Mouse (Mus musculus): ENCODE measurements around the gene Plac8.
A peak's percentile ranks its signal among the peaks of the same experiment; 100 is the strongest.

Gene Plac8

DNA sequence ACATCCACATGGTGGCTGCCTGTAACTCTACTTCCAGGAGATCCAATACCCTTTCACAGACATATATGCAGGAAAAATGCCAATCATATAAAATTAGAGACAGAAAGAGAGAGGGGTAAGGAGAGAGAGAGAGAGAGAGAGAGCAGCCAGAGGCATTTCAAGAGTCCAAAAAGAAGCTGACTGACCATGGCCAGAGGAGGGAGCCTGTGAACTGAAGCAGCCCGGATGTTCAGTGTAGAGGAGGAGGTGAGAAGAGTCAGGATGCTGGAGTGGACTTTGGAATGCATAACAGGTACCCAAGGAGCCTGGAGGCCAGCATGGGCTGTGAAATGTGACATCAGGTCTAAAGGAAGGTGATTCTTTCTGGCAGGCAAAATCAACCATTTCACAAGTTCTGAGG lies 2.7 kb upstream of the Plac8 start:
- no peak for DNase-seq

DNA sequence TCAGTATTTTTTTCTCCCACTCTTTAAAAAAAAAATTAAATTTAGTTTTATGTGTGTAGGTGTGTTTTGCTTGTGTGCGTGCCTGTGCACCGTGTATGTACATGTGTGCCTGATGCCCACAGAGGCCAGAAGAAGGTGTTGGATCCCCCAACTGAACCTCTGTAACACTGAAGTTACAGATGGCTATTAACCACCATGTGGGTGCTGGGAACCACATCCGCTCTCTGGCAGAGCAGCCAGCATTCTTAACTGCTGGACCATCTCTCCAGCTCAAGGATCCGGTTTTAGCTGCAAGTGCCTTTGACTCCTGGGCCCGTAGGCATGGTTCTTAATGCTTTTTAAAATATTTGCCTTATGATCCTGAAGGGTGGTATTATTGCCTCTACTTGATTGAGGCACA lies 1.2 kb upstream of the Plac8 start:
- peak; percentile 34 for DNase-seq

DNA sequence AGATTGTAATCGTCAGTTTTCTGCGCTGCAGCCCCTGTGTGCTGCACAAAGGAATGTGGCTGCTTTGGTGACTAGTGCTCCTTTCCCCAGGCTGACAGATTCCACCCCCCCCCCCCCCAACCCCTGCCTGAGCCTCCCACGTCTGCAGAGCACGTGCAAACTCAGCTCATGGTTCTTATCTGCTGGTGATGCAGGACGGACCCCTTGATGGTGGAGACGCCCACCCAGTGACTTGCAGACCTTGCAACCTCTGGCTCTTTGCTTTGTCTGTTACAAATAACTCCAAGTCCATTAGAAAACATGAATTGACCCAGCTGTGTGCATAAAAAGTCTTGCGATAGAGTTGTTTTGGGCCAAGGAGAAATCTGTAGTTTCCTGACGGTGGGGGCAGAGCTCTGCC lies 1.3 kb downstream of the Plac8 start:
- no peak for DNase-seq

DNA sequence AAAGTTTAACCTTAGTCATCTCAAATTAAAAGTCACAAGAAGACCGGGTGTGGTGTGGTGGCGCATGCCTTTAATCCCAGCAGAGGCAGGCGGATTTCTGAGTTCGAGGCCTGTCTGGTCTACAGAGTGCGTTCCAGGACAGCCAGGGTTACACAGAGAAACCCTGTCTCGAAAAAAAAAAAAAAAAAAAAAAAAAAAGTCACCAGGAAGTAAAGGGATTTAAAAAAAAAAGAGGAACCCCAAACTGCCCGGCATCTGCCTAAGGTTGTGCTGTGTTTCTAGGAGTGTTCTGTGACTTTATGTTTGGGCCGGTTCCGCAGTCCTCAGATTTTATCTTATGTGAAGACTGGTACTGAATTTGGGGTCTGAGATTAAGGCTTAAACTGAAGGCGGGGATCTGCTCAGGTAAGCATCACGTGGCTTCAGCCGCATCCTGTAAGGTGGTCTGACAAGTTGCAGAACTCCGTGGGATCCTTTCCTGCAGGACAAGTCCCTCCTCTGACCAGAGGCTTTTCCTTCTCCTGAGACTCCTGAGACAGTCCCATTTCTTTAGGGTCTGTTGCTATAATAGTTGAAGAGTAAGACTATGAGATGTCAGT lies 1.9 kb downstream of the Plac8 start:
- no peak for DNase-seq

DNA sequence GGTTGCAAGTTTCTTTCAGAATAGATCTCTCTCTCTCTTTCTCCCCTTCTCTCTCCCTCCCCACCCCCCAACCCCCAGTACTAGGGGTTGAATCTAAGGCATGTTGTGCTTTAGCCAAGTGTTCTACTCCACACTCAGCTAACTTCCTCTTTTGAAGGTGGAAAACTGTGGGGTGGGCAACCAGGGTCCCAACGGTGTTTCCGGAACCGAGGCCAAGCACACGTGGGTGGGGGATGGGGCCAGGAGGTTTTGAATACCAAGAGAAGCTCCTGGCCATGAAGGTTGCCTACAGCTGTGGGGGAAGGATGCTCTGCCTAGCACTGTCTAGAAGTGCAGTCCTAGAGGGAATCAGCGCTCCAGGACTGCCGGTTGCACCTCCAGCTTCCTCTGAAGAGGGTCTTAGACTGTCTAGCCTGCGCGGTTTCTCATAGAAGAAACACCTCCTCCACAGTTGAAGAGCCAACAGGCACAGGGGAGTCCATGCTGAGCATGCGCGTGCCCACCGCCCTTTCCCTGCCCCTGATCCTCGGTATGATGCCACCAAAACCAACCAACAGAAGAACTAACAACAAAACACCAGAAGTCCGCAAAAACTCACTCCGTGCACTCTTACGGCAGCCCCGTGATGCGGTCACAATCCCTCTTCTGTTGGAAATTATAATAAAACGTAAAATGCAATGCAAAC lies 2.7 kb downstream of the Plac8 start:
- DNase-seq, result peak; percentile 55

DNA sequence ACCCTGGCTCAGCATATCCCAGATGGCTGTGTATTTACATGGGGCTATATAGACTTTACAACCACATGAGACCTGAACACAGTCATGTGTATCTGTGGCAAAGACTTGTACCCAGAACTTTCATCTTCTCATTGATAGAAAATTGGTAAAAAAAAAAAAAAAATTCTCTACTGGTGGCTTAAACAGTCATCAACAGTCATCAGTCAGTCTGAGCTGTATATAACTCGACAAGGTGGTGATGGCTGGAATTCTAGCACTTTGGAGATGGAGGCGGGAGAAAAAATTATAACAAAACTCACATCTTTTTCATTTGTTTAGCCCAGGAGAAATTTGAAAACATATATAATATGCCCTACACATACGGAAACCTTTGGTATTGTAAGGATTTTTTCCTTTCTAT lies 3.2 kb downstream of the Plac8 start:
- DNase-seq, result no peak

DNA sequence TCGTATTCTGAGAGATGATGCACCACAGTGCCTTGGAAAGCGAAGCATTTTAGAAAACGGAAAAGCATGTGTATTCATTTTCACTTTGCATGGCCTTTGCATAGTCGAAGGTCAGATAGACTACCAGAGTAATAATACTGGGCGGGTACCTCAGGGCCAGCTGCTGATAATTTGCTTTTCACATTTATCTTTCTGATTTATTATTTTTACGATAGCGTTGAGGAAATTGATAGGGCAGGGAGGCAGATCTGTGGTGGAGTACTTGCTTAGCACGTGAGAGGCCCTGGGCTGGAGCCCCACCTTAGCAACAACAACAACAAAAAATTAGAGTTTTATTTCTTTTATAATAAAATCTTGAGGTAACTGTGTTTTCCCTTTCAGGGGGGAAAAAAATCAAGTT lies 3.9 kb downstream of the Plac8 start:
- DNase-seq, result no peak

DNA sequence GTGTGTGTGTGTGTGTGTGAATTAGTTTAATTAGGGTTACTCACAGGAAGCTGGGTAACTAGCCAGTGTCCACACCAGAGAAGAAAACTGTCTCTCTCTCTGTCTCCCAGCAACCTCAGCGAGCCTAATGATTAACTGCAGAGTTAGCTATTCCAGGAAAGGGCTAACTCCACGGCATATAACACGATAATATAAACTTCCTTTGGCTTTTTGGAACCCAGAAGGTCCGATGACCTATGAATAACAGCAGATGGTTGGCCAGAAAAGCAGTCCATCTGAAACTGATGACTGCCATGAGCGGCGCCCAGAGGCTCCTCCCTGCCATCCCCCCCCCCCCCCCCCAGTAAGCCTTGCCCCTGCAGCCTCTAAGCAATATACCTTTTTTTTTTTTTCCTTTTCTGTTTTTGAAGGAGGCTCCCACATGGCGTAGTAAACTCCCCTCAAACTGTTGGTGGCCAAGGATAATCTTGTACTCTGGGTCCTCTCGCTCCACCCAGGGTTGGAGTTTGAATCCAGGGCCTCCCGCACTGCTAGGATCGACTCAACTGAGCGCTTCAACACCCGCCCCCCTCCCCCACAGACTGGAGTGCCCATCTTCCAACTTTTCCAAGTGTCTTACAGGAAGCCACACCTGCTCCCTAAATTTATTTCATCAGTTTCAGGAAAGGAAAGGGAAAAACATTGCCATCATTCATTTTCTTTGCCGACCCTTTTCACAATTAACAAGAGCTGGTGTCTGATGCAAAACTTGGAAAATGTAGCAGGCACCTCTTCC lies 4.6 kb downstream of the Plac8 start:
- DNase-seq, result no peak

DNA sequence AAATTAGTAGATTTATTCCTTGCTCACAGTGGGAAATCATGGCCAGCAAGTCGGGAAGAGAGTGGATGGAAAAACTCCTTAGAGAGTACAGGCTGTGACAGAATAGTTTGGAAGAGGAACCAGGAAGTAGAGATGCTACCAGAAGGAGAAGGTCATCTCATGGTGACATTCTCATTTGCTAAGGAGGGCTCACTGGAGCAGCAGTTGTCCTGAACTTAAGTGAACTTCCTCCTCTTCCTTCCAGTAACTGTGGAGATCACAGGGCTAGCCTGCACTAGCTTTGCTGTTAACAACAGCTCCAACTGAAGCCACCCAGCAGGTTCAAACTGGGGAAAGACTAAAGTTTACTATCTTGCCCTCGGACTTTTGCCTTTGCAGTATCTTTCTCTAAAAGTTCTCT lies 5.2 kb downstream of the Plac8 start:
- no peak for DNase-seq

DNA sequence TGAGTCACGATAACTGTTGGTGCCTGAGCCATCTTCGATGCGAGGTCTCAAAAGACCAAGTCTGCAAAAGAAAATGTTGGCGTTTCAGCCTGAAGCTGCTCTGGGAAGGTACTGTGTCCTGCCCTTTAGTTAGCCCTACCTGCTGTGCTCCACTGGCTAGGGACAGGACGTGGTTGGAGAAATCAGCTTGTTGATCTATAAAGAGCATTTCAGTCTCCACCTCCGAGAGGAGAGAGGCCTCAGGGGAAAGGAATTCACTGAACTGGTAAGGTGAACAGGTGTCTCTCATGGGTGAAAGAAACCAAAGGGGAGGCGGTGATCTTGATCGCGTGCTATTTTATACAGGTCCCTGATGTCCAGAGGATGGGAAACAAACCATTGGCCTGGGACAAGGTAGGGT lies 9.3 kb downstream of the Plac8 start:
- DNase-seq, result no peak

DNA sequence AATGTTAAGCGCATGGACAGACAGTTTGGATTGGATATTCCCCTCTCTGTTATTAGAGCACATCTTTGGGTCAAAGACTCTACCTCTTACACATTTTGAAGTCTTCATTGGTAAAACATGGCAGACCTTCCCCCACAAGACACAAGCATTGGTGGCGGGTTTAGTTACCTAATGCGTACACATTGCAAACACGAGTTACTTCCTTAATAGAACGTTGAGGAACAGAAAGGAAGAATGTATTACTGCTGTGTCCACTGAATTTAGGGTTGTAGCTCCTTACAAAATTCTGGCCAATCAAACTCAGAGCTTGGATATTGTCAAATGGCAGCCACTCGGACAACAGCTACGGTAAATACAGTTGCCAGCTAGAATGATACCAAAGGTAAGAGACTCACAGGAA lies 12.7 kb downstream of the Plac8 start:
- no peak for DNase-seq

DNA sequence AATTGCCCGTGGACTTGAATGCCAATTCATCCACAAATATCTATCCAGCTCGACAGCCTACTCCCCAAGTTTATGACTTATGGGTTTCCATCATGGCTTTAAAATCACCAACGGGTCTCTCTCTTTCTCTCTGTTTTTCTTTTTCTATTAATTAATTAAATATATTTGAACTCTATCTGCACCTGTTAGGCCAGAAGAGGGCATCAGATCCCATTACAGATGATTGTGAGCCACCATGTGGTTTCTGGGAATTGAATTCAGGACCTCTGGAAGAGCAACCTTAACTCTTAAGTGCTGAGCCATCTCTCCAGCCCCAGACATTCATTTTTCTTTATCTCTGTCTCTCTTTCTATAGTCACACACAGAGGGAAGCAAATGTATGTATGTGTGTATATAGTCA lies 13.3 kb downstream of the Plac8 start:
- no peak for DNase-seq

DNA sequence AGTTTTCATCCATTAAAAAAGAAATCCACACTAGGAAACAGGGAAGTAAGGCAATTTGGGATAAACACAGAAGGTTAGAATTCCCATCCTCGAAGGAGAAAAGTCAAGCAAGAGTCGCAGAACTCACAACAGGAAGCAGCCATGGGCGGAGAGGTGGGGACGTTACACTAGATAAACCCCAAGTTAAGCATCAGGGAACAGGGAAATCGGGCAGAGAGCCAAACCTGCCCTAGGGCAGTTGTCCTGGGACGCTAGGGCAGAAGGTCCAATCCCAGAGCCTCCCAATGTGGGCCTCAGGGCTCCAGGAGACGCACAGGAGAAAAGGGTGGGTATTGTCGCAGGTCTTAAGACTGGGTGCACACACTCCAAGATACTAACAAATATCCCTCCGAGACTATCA lies 14.5 kb downstream of the Plac8 start:
- DNase-seq, result no peak

DNA sequence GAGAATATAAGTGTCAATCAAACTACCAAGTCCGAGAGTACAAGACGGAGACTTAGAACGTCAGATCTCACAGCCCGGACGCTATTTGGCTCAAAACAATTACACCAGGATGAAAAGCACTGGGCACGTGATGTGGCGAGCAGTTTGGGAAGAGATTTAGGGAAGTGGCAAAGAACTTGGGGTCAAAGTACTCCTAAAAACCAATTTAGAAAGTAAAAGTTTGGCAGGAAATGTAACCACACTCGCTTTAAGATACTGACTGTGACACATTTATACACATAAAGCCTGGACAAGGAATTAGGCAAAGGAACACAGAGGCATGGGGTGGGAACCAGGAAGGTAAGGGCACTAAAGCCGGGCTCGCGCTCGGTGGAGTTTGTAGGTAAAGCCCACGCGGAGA lies 15.0 kb downstream of the Plac8 start:
- DNase-seq, result no peak

DNA sequence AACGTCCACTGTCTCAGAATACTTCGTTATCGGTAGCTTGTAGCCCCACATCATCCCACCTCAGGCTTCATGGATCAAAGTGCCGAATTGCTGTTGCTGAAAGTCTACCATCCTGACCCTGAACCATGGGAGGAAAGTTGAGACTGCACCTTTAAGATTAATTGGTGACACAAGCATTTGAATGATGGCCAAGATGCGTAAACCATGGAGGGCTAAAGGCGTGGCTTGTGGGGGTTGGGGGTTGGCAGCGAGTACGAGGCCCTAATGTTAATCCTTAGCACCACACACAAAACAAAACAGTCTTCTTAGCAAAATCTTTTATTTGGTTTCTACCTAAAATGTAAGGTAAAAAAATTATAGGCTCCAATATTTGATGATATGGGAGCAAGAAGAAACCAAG lies 18.6 kb downstream of the Plac8 start:
- no peak for DNase-seq

DNA sequence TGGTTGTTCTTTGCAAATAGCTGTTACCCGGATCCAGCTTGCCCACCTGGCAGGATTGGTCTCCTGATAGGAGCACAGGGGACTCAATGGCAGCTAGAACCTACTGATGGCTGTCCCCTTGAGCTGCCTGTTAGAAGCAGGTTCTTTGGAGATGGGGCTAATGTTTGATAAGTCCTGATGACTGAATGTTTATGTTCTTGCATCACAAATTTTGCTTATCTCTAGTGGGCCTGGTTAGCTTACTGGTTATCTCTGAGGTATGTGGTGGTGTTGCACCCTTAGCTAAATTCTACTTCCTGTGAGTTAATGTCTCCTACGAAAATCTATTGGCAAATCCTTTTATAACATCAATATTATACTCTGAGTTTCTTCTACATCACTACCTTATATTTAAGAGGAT lies 20.1 kb downstream of the Plac8 start:
- DNase-seq, result no peak

DNA sequence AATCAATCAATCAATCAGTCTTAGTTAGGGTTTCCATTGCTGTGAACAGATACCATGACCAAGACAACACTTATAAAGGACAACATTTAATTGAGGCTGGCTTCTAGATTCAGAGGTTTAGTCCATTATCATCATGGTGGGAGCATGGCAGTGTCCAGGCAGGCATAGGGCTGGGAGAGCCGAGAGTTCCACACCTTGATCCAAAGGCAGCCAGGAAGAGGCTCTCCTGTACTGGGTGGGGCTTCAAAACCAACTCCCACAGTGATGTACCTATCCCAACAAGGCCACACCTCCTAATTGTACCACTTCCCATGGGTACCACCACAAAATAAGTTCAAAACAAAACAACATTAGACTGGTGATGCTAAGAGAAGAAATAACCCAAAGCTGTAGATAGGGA lies 21.9 kb downstream of the Plac8 start:
- DNase-seq, result no peak

DNA sequence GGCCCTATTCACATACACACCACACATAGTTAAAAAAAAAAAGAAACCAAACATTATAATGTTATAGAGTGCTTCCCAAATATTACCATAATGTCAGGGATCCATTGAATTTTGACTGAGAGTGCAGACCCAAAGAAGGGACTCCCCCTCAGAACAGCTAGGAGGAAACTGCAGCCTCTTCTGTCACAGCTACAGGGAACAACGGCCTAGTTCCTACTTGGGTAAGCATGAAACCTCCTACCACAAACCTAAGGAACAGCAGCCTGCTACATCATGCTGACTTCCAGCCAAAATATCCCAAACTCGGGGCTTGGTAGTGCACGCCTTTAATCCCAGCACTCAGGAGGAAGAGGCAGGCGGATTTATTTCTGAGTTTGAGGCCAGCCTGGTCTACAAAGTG lies 22.7 kb downstream of the Plac8 start:
- no peak for DNase-seq

DNA sequence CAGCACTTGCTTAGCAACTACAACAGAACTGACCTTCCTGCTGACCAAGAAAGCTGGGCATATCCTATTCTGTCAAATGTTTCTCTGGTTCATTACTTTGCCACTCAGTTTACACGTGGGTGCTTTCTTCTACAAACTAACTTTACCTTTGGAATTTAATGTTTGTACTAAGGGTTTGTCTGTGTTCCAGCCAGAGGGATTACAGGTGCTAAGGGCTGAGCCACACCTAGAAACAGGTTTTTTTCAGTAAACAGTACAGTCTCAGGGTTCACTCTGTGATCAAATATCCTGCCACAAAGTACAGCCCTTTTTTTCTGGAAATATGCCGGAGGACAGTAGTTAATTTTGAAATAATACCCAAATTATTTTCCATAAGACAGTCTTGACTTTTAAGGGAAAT lies 23.8 kb downstream of the Plac8 start:
- DNase-seq, result no peak

DNA sequence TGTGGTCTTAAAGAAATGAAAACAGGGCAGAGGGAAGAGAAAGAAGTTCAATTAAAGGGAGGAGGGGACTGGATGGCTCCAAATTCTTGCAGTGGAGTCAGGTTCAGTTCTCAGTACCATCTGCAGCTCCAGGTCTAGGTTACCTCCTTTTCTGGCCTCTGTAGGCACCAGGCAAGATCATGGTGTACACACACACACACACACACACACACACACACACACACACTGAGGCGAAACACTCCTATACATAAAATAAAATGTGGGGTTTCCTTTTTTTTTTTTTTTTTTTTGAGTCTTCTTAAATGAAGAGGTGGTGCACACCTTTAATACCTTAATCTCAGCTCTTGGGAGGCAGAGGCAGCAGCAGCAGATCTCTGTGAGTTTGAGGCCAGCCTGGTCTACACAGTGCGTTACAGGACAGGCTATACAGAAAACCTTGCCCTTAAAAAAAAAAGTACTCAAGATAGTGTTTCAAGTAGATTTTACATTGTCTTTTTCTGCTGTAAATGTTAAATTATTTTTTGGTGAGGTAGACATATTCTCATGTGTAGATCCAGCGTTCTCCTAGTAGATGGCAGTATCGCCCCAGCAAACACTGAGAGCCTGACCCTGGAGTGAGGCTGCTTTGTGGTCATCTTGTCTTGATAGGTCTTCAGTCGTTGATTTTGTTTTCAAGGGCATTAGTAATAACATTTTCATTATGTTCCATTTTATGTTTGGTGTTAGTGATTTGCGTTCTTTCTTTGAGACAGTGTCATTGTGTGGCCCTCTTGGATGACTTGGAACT lies 25.6 kb downstream of the Plac8 start:
- DNase-seq, result peak; percentile 33

DNA sequence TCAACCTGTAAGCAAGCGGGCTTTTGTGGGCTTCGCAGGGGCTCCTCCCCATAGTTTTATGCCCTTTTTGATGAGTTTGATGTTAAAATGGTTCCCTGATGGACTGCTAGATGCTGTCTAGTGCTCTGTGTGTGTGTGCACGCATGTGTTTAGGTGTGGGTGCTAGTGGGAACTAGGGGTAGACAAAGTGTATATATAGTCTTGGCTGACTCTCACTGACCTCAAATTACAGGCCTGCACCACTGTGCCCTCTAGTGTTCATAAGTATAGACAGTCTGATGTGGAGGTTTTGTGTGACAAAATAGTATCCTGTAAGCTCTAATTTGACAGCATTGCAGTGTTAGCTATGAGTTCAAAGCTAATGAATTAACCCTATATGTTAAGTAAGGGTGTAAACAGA lies 35.4 kb downstream of the Plac8 start:
- peak; percentile 35 for DNase-seq

DNA sequence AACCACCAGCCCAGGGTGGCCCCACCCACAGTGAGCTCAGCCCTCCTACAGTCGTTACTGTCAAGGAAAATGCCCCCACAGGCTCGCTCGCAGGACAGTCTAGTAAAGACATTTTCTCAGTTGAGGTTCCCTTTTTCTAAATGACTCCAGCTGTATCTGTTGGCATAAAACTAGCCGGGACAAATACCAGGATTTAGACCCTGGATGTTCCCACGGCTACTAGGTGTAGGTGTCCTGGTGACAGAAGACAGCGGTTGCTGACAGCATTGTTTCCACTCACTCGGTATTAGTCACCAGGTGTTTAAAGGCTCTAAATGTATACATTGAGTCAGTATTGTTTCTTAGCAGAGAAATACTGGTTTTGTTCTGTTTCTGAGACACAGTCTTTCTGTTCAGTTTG lies 36.2 kb downstream of the Plac8 start:
- DNase-seq, result no peak

DNA sequence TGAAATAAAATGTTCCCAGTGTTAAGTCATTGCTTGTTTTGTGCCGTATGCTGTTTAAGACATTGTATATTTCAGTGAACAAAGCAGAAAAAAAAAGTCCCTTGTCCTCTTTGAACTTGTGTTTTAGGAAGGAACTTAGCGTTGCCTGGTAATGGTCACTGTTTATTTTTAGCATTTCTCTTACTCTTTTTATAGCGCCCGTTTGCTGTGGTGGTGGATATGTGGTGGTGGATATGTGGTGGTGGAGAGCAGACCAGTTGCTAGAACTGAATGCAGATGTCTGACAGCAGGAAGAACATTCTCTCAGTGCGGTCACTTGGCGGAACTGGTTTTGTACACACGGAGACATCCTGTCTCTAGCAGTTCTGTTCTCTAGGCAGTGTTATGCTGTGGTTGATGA lies 45.9 kb downstream of the Plac8 start:
- DNase-seq, result peak; percentile 49

DNA sequence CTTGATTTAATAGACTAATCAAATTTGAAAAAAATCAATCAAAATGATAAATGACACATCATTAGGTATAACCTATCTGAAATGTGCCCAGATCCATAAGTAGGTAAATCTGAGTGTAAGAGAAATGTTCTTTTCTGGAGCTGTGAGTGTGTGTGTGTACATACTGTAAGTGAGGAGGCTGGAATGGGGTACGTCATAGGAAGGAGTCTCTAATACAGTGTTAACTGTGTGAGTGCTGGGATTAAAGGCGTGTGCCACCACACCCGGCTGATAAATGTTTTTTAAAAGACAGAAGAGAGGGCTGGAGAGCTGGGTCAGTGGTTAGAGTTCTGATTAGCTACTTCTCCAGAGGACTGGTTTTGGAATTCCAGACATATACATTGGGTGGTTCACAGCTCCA lies 46.4 kb downstream of the Plac8 start:
- no peak for DNase-seq
